Mouse (Mus musculus) cerebellum, adult 9-11 months (tissue): ENCODE measurements around the gene Noa1.

Experiments used
- DNase-seq: peaks from one replicate; pipeline ENCODE4 v3.0.0; 2022

The Noa1 gene

DNA sequence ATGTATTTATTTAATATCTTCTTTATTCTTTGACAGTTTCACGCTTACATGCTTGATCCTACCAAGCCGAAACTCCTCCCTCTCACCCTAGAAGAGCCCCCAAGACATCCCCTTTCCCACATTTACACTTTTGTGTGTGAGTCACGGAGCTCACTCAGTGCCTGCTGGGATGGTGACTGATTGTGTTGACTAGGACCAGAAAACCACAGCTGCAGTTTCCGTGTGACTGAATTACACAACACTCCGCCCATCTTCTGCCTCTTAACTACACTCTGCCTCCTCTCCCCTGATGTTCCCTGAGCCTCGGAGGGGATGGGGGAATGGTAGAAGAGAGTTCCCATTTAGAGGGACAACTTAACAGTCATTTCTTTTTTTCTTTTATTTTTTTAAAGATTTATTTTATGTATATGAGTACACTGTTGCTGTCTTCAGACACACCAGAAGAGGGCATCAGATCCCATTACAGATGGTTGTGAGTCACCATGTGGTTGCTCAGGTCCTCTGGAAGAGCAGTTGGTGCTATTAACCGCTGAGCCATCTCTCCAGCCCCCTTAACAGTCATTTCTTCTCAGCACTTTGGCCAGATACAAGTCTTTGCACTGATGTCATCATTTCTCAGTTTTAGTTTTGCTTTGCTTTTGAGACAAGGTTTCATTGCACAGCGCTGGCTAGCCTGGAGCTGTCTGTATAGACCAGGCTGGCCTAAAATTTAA is 57.6 kb downstream of the Noa1 start:
- DNase-seq: no peak

GRCm38 (mm10) chr5:77251656-77252055 is 58.2 kb downstream of the Noa1 start:
- no peak for DNase-seq

GRCm38 (mm10) chr5:77250083-77250482 is 59.8 kb downstream of the Noa1 start:
- no peak for DNase-seq

GRCm38 (mm10) chr5:77245787-77246671 is 63.9 kb downstream of the Noa1 start:
- DNase-seq: no peak

GRCm38 (mm10) chr5:77245463-77245786 is 64.5 kb downstream of the Noa1 start:
- no peak for DNase-seq

DNA sequence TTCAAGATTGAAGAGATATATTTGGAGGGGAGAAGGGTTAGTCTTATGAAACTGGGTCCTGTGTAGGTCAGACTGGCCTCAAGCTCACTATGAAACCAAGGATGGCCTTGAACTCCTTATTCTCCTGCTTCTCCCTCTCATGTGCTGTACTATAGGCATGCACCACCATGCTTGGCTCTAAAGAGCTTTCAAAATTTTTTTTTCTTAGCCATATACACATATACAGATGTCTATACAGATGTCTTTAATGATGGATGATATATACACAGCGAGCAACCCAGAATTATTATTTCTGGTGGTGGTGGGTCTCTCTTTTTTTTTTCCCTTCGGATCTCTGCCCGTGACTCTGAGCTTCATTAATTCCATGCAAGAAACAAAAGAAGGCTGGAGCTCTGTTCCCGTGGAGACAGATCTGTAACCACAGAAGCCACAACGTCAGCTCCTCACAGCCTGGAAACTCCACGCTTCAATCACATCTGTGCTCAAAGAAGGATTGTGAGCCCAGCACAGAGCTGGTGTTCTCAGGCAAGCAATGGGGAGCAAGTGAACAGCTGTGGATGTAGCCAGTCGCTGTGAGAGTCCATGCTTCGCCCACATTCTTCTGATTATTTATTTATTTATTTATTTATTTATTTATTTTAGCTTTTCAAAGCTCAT is 65.4 kb downstream of the Noa1 start:
- no peak for DNase-seq
